8 mouse cellular contexts compared by ENCODE assay signal in the genomic region with DNA sequence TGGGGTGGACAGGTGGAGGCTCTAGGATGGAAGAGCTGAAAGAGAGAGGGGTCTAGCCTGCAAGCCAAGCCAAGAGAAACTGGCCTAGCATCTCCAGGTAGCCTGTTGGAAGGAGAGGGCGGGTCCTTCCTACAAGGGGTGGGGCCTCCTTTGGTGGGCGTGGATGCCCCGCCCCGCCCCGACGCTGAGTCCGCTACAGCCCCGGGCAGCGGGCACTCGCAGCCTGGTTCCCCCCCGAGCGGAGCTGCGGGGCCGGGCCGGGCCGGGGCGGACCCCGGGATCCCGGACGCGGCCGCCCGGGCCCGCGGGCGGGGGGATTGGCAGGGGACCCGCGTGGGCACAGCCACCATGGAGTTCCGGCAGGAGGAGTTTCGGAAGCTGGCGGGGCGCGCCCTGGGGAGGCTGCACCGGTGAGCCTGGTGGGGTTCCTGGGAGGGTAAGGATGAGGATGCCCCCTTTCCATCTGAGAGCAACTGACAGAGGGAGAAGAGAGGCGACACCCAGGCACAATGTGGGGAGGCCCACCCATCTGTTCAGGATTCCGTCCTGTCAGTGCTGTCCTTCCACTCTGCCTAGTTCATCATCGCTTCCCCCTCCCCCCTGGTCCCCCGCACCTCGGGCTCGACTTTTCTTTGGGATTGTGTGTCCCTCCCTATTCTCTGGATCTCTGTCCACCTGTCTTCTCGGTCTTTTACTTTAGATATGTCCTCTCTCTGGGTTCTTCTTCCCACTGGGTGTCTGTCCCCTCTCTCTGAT. TPM values are rescaled to one million over a fixed set of nuclear protein-coding genes. Genes with fewer than 3 reads are reported as not detected.
A peak's percentile ranks its signal among the peaks of the same experiment; 100 is the strongest.
DNase-seq lines count a peak whose midpoint lies in the region; ATAC-seq and TF ChIP-seq lines count a peak whose summit lies in the region.

A gene (plus strand): TSS at position 215 of the 756 bp plus-strand sequence.

- no peaks in the 10 kb centered on the region for H3K79me2 ChIP-seq in MEL (ENCODE audit: control insufficient read depth, insufficient read depth, low read length, poor library complexity)

- H3K36me3 ChIP-seq in MEL (ENCODE audit: control insufficient read depth in 1 of 2, insufficient read depth in 2 of 2, low read length in 2 of 2) = peaks cover 0 to 4% of the 10 kb centered on the region in 2 experiments; a peak in 1 of 4 replicates
- H3K36me3 ChIP-seq in embryonic facial prominence, embryonic 13.5 days = peaks cover 23% of the 10 kb centered on the region
- peaks cover 17% of the 10 kb centered on the region; the same call in 1 of the 2 replicates for H3K36me3 ChIP-seq in hindbrain, embryonic 12.5 days
- peaks cover 22% of the 10 kb centered on the region for H3K36me3 ChIP-seq in megakaryocyte, embryonic 14.5 days (replicated peaks; ENCODE audit: low read length)
- H3K36me3 ChIP-seq in stomach, postnatal 0 days (ENCODE audit: control insufficient read depth, insufficient read depth, low read length) = peaks cover 2% of the 10 kb centered on the region; the same call in 1 of the 2 replicates

- no peak for TF ChIP-seq POLR2A in MEL (IDR thresholded peaks at IDR 0.05; ENCODE audit: control insufficient read depth in 1 of 2, insufficient read depth in 1 of 2, low read depth in 1 of 2, low read length in 2 of 2, poor library complexity in 1 of 2)

- H3K4me1 ChIP-seq in MEL (ENCODE audit: control insufficient read depth in 1 of 2, insufficient read depth in 2 of 2, low read length in 2 of 2) = no peaks in the 10 kb centered on the region; a peak in 2 of 4 replicates
- peaks cover 16% of the 10 kb centered on the region for H3K4me1 ChIP-seq in embryonic facial prominence, embryonic 13.5 days
- H3K4me1 ChIP-seq in hindbrain, embryonic 12.5 days = peaks cover 34% of the 10 kb centered on the region
- peaks cover 46% of the 10 kb centered on the region for H3K4me1 ChIP-seq in megakaryocyte, embryonic 14.5 days
- peaks cover 4% of the 10 kb centered on the region; the same call in 1 of the 2 replicates for H3K4me1 ChIP-seq in stomach, postnatal 0 days (replicated peaks; ENCODE audit: control insufficient read depth, insufficient read depth)

- TF ChIP-seq CTCF in MEL (IDR thresholded peaks at IDR 0.05 in 2 of 3, conservative IDR thresholded peaks at IDR 0.05 in 1 of 3; ENCODE audit: control insufficient read depth in 1 of 3, insufficient read depth in 1 of 3, low read depth in 2 of 3, low read length in 3 of 3, poor library complexity in 1 of 3, severe bottlenecking in 1 of 3) = no peak
- no peak for TF ChIP-seq CTCF in stomach, postnatal 0 days (IDR thresholded peaks at IDR 0.05; ENCODE audit: low read depth)

- peaks cover 4 to 9% of the 10 kb centered on the region in 2 experiments for H3K27me3 ChIP-seq in MEL (ENCODE audit: control insufficient read depth in 1 of 2, insufficient read depth in 2 of 2, low read length in 2 of 2)
- H3K27me3 ChIP-seq in embryonic facial prominence, embryonic 13.5 days = peaks cover 67% of the 10 kb centered on the region
- H3K27me3 ChIP-seq in hindbrain, embryonic 12.5 days = peaks cover 66% of the 10 kb centered on the region
- peaks cover 66% of the 10 kb centered on the region for H3K27me3 ChIP-seq in megakaryocyte, embryonic 14.5 days (replicated peaks)
- peaks cover 15% of the 10 kb centered on the region; the same call in 1 of the 2 replicates for H3K27me3 ChIP-seq in stomach, postnatal 0 days (ENCODE audit: control insufficient read depth, insufficient read depth, low read length)

- H3K9me3 ChIP-seq in MEL (replicated peaks; ENCODE audit: insufficient read depth, low read length) = no peaks in the 10 kb centered on the region
- peaks cover 3% of the 10 kb centered on the region; the same call in 1 of the 2 replicates for H3K9me3 ChIP-seq in embryonic facial prominence, embryonic 13.5 days
- H3K9me3 ChIP-seq in hindbrain, embryonic 12.5 days (replicated peaks) = no peaks in the 10 kb centered on the region
- H3K9me3 ChIP-seq in megakaryocyte, embryonic 14.5 days = peaks cover 16% of the 10 kb centered on the region
- no peaks in the 10 kb centered on the region for H3K9me3 ChIP-seq in stomach, postnatal 0 days (ENCODE audit: control insufficient read depth, low read length)

- intact Hi-C loops in left cerebral cortex, postnatal 10 days (cut with DNase I) = loop anchor here (2.0 to 10.0 kb wide), 3 partner anchors 33 to 201 kb away; a partner anchor contains a TSS

- WGBS in embryonic facial prominence, embryonic 13.5 days = under 1% methylated on average over 40 of the region's 41 CpGs
- under 1% methylated on average over 29 of the region's 41 CpGs for WGBS in hindbrain, embryonic 12.5 days
- WGBS in stomach, postnatal 0 days = 2% methylated on average over 20 of the region's 41 CpGs

- no peak for TF ChIP-seq RAD21 in MEL (IDR thresholded peaks at IDR 0.05; ENCODE audit: low read depth, low read length)

- H3K9ac ChIP-seq in MEL (ENCODE audit: control insufficient read depth, low read depth, low read length, poor library complexity, severe bottlenecking) = peak within 1 kb of the TSS; percentile 60
- H3K9ac ChIP-seq in embryonic facial prominence, embryonic 13.5 days = peak within 1 kb of the TSS; percentile 67
- peak within 1 kb of the TSS; percentile 57 for H3K9ac ChIP-seq in hindbrain, embryonic 12.5 days
- peak within 1 kb of the TSS; percentile 41 for H3K9ac ChIP-seq in stomach, postnatal 0 days (ENCODE audit: low read length)

- H3K27ac ChIP-seq in MEL (ENCODE audit: control insufficient read depth, low read depth, low read length) = no peak within 1 kb of the TSS
- H3K27ac ChIP-seq in embryonic facial prominence, embryonic 13.5 days = no peak within 1 kb of the TSS
- no peak within 1 kb of the TSS for H3K27ac ChIP-seq in hindbrain, embryonic 12.5 days
- H3K27ac ChIP-seq in stomach, postnatal 0 days (replicated peaks) = no peak within 1 kb of the TSS

- peak within 1 kb of the TSS; percentile 73 for H3K4me2 ChIP-seq in embryonic facial prominence, embryonic 13.5 days
- peak within 1 kb of the TSS; percentile 56 for H3K4me2 ChIP-seq in hindbrain, embryonic 12.5 days (replicated peaks)
- peak within 1 kb of the TSS; percentile 57 for H3K4me2 ChIP-seq in stomach, postnatal 0 days (replicated peaks; ENCODE audit: low read depth)

- peak within 1 kb of the TSS; percentile 30 to 50; a peak in 3 of 4 replicates for H3K4me3 ChIP-seq in MEL (ENCODE audit: control insufficient read depth in 1 of 2, insufficient read depth in 1 of 2, low read depth in 2 of 2, low read length in 2 of 2)
- H3K4me3 ChIP-seq in embryonic facial prominence, embryonic 13.5 days = peak within 1 kb of the TSS; percentile 47
- H3K4me3 ChIP-seq in hindbrain, embryonic 12.5 days = peak within 1 kb of the TSS; percentile 36
- H3K4me3 ChIP-seq in megakaryocyte, embryonic 14.5 days (replicated peaks) = peak within 1 kb of the TSS; percentile 88
- peak within 1 kb of the TSS; percentile 34 for H3K4me3 ChIP-seq in stomach, postnatal 0 days (ENCODE audit: low read depth, low read length)

- DNase-seq in A20 (ENCODE audit: low read depth, low spot score) = peak; percentile 48
- peak; percentile 51 for DNase-seq in MEL (ENCODE audit: low read depth, low spot score)
- peak in 1 of 2 experiments; percentile 63 for DNase-seq in left cerebral cortex, postnatal 10 days (ENCODE audit: extremely low spot score in 1 of 2, low spot score in 2 of 2)
- DNase-seq in stomach, postnatal 0 days (ENCODE audit: low spot score) = peak; percentile 70
- no peak for DNase-seq in ovary, adult 18-20 months (ENCODE audit: low spot score)

- TF ChIP-seq EP300 in MEL (IDR thresholded peaks at IDR 0.05; ENCODE audit: low read depth in 1 of 2, low read length in 2 of 2) = no peak
- no peak for TF ChIP-seq EP300 in stomach, postnatal 0 days (optimal IDR thresholded peaks at IDR 0.05)

- ATAC-seq in embryonic facial prominence, embryonic 13.5 days (ENCODE audit: insufficient number of reproducible peaks, insufficient read depth, low FRiP score, low TSS enrichment, low read depth) = no peak
- no peak for ATAC-seq in hindbrain, embryonic 12.5 days (ENCODE audit: low FRiP score)
- 0 out of 2 replicates have a peak, but pooled peaks have one; percentile 34 for ATAC-seq in stomach, postnatal 0 days (ENCODE audit: low FRiP score, low TSS enrichment)

TF ChIP-seq in MEL, 35 proteins besides CTCF, POLR2A, EP300 and RAD21:
- TF ChIP-seq CHD2 (IDR thresholded peaks at IDR 0.05; ENCODE audit: low read length) = no peak
TF ChIP-seq in MEL: peak in this region for 0.

RNA-seq across cellular contexts. Expression of the gene that starts here (rescaled TPM):
- total RNA-seq in MEL (2012; rRNA removed) = 0.23 TPM in 2 replicates
- 1 to 10 TPM in 1 of 2 experiments, not detected in 1; 1.0 TPM for polyA plus RNA-seq in MEL (2012; ENCODE audit: insufficient read depth in 1 of 2, insufficient read length in 2 of 2, low read depth in 1 of 2, low replicate concordance in 2 of 2, missing spikeins in 1 of 2)
- 0.18 and 0.22 TPM in 2 replicates for polyA plus RNA-seq in embryonic facial prominence, embryonic 13.5 days (2015; fragmentation: Nextera tagmentation; extraction: Ambion mirVana)
- polyA plus RNA-seq in hindbrain, embryonic 12.5 days (2016; fragmentation: Nextera tagmentation; extraction: Ambion mirVana) = 1.1 and 1.2 TPM in 2 replicates
- 1,000 to 10,000 TPM; 1,057 to 1,070 TPM for total RNA-seq in left cerebral cortex, postnatal 10 days (2021)
- 0.06 TPM in 1 of 2 replicates, not detected in the other for polyA plus RNA-seq in megakaryocyte, embryonic 14.5 days (2012; ENCODE audit: insufficient read depth, low replicate concordance)
- polyA plus RNA-seq in stomach, postnatal 0 days (2015; fragmentation: Nextera tagmentation; extraction: Ambion mirVana) = 0.07 TPM in 1 of 2 replicates, not detected in the other

Comparison
In these comparisons a context has a peak if more than half of its experiments do, and no peak if none do; other contexts are left out.
1. RNA of the gene that starts here (total RNA-seq): 1,057 to 1,070 TPM in left cerebral cortex, postnatal 10 days; 0.23 TPM in MEL; every median in the first group is over 100 times any median in the second.
2. Peak in DNase-seq, ATAC-seq, H3K4me3 ChIP-seq, H3K9ac ChIP-seq and H3K4me2 ChIP-seq in stomach, postnatal 0 days; RNA of the gene not detected or under 1 TPM.
3. H3K4me3 ChIP-seq: peak in every context shown above with its lines; median percentile 88 in megakaryocyte, embryonic 14.5 days; 47 in embryonic facial prominence, embryonic 13.5 days; 40 in MEL; 36 in hindbrain, embryonic 12.5 days; 34 in stomach, postnatal 0 days.
4. Peak in every context shown above with its lines, with median percentiles within 50 percentile points of each other: H3K9ac ChIP-seq and H3K4me2 ChIP-seq.